Mouse (Mus musculus) neural tube, embryonic 11.5 days (tissue): ENCODE data around the gene Tmem33. TPM values are rescaled to one million over a fixed set of nuclear protein-coding genes. Genes with fewer than 3 reads are reported as not detected.

Source experiments
- ATAC-seq: fragments of 200-750 bp; cut with Nextera tagmentation; 2 replicates; pipeline ENCODE4 v1.8.0; 2017; ENCODE audit warnings: moderate number of reproducible peaks, mild to moderate bottlenecking, moderate TSS enrichment, moderate library complexity; ENCODE audit not compliant: insufficient read depth, low FRiP score, low TSS enrichment
- DNase-seq: peaks from one replicate; pipeline ENCODE4 v3.0.0-alpha.2; 2015; ENCODE audit warnings: low spot score
- H3K27ac ChIP-seq: fragments of 300-500 bp; sonication (generic); 2 replicates; pipeline ENCODE4 v1.5.1; 2014; ENCODE audit warnings: low read depth, mild to moderate bottlenecking, low read length
- H3K27me3 ChIP-seq: fragments of 300-500 bp; sonication (generic); 2 replicates; pipeline ENCODE4 v1.6.1; 2014; ENCODE audit warnings: mild to moderate bottlenecking, low read length, mixed read lengths; ENCODE audit not compliant: control insufficient read depth, insufficient read depth
- H3K36me3 ChIP-seq: fragments of 300-500 bp; sonication (generic); 2 replicates; pipeline ENCODE4 v1.6.1; 2014; ENCODE audit warnings: mild to moderate bottlenecking, low read length, moderate library complexity, mixed read lengths; ENCODE audit not compliant: control insufficient read depth, insufficient read depth
- H3K4me1 ChIP-seq: fragments of 300-500 bp; sonication (generic); 2 replicates; pipeline ENCODE4 v1.6.1; 2014; ENCODE audit warnings: low read length, mixed read lengths; ENCODE audit not compliant: control insufficient read depth, insufficient read depth
- H3K4me2 ChIP-seq: fragments of 300-500 bp; sonication (generic); 2 replicates; pipeline ENCODE4 v1.6.1; 2014; ENCODE audit warnings: low read depth, mild to moderate bottlenecking, moderate library complexity
- H3K4me3 ChIP-seq: fragments of 300-500 bp; sonication (generic); 2 replicates; pipeline ENCODE4 v1.5.1; 2014; ENCODE audit warnings: low read depth, low read length
- H3K9ac ChIP-seq: fragments of 300-500 bp; sonication (generic); 2 replicates; pipeline ENCODE4 v1.6.1; 2014; ENCODE audit warnings: mild to moderate bottlenecking, low read length
- H3K9me3 ChIP-seq: fragments of 300-500 bp; sonication (generic); 2 replicates; pipeline ENCODE4 v1.6.1; 2016; ENCODE audit warnings: low read length; ENCODE audit not compliant: control insufficient read depth
- WGBS: fragments of 180-500 bp; shearing (Covaris S2); extraction: QIAGEN DNeasy Blood & Tissue Kit; methylation state at CpG from one replicate; pipeline ENCODE4 v1.1.7; 2014; 5-methylcytosine and 5-hydroxymethylcytosine counted together
- polyA plus RNA-seq: library from polyadenylated mRNA; unstranded; fragments of >200 nt; fragmentation: Nextera tagmentation; extraction: Ambion mirVana; gene quantifications from 2 replicates; pipeline ENCODE4 v1.2.1, GENCODE M21; 2014

Tmem33 gene
- polyA plus RNA-seq: 101 and 104 TPM in 2 replicates

- ATAC-seq: peak; percentile 82
- Histone ChIP-seq H3K4me1 (peaks cover 2% of the 10 kb centered on the region; the same call in 1 of the 2 replicates), H3K27me3 (no peaks in the 10 kb centered on the region), H3K4me2 (peak within 1 kb of the TSS; percentile 57), H3K4me3 (peak within 1 kb of the TSS; percentile 87), H3K9me3 (no peaks in the 10 kb centered on the region), H3K27ac (peak within 1 kb of the TSS; percentile 92), H3K9ac (peak within 1 kb of the TSS; percentile 85), H3K36me3 (peaks cover 3% of the 10 kb centered on the region; the same call in 1 of the 2 replicates)
- DNase-seq: peak; percentile 92
- WGBS: under 1% methylated on average over 67 of the region's 67 CpGs
Observed at GRCm38 (mm10) chr5:67260531-67261371, at the start of gene Tmem33. Gene Tmem33, plus strand, starts transcription at chr5:67260565.

GRCm38 (mm10) chr5:67213168-67213567, 47.2 kb upstream of the Tmem33 start:
- H3K4me1 ChIP-seq: peaks cover 15% of the 10 kb centered on the region
- H3K27me3 ChIP-seq: peaks cover 80% of the 10 kb centered on the region
- ATAC-seq (peak; percentile 79), DNase-seq (peak; percentile 65)
- H3K4me2 ChIP-seq: no peak overlapping the region
- no peak overlapping the region for H3K9ac ChIP-seq
- H3K9me3 ChIP-seq: no peaks in the 10 kb centered on the region; the same call in 1 of the 2 replicates
- H3K4me3 ChIP-seq: no peak overlapping the region
- WGBS: 3% methylated on average over 5 of the region's 5 CpGs
- no peak overlapping the region for H3K27ac ChIP-seq
- H3K36me3 ChIP-seq: no peaks in the 10 kb centered on the region

GRCm38 (mm10) chr5:67215121-67216030, 45.0 kb upstream of the Tmem33 start:
- peaks cover 88% of the 10 kb centered on the region for H3K27me3 ChIP-seq
- no peaks in the 10 kb centered on the region; the same call in 1 of the 2 replicates for H3K9me3 ChIP-seq
- peaks cover 15% of the 10 kb centered on the region for H3K4me1 ChIP-seq
- DNase-seq (peak; percentile 45), ATAC-seq (no peak)
- no peak overlapping the region for H3K9ac ChIP-seq
- H3K27ac ChIP-seq: no peak overlapping the region
- peak overlapping the region; percentile 39; the same call in 1 of the 2 replicates for H3K4me2 ChIP-seq
- no peaks in the 10 kb centered on the region for H3K36me3 ChIP-seq
- no peak overlapping the region for H3K4me3 ChIP-seq
- under 1% methylated on average over 28 of the region's 28 CpGs for WGBS

- Histone ChIP-seq H3K27me3 (peaks cover 88% of the 10 kb centered on the region), H3K9me3 (no peaks in the 10 kb centered on the region; the same call in 1 of the 2 replicates), H3K4me1 (peaks cover 15% of the 10 kb centered on the region), H3K4me3 (0 out of 2 replicates have a peak overlapping the region, but pooled peaks have one; percentile 9), H3K36me3 (no peaks in the 10 kb centered on the region), H3K9ac (no peak overlapping the region), H3K4me2 (peak overlapping the region; percentile 39), H3K27ac (no peak overlapping the region)
- peak; percentile 20 for DNase-seq
- ATAC-seq: no peak
- WGBS: 0% methylated on average over 49 of the region's 49 CpGs
Observed at GRCm38 (mm10) chr5:67216031-67216778, 44.2 kb upstream of the Tmem33 start.

- Histone ChIP-seq H3K36me3 (no peaks in the 10 kb centered on the region), H3K4me2 (peak overlapping the region; percentile 39), H3K9ac (no peak overlapping the region), H3K27ac (no peak overlapping the region), H3K4me1 (peaks cover 15% of the 10 kb centered on the region), H3K27me3 (peaks cover 89% of the 10 kb centered on the region), H3K9me3 (no peaks in the 10 kb centered on the region; the same call in 1 of the 2 replicates), H3K4me3 (no peak overlapping the region)
- DNase-seq (peak; percentile 31), ATAC-seq (no peak)
- 2% methylated on average over 9 of the region's 9 CpGs for WGBS
Observed at GRCm38 (mm10) chr5:67216779-67217095, 43.6 kb upstream of the Tmem33 start.

- Histone ChIP-seq H3K4me1 (peaks cover 7% of the 10 kb centered on the region; the same call in 1 of the 2 replicates), H3K4me3 (no peak overlapping the region), H3K4me2 (no peak overlapping the region), H3K27ac (no peak overlapping the region), H3K36me3 (no peaks in the 10 kb centered on the region), H3K27me3 (peaks cover 95% of the 10 kb centered on the region), H3K9ac (no peak overlapping the region), H3K9me3 (no peaks in the 10 kb centered on the region)
- 3% methylated on average over 6 of the region's 6 CpGs for WGBS
- ATAC-seq (no peak), DNase-seq (no peak)
Observed at GRCm38 (mm10) chr5:67221901-67222300, 38.5 kb upstream of the Tmem33 start.

- under 1% methylated on average over 44 of the region's 44 CpGs for WGBS
- peaks cover 97% of the 10 kb centered on the region for H3K27me3 ChIP-seq
- peak overlapping the region; percentile 45 for H3K4me2 ChIP-seq
- H3K4me3 ChIP-seq: 0 out of 2 replicates have a peak overlapping the region, but pooled peaks have one; percentile 10
- no peak overlapping the region; the same call in 1 of the 2 replicates for H3K9ac ChIP-seq
- H3K27ac ChIP-seq: no peak overlapping the region
- H3K36me3 ChIP-seq: no peaks in the 10 kb centered on the region
- peaks cover 7% of the 10 kb centered on the region; the same call in 1 of the 2 replicates for H3K4me1 ChIP-seq
- peak; percentile 77 for DNase-seq
- no peaks in the 10 kb centered on the region for H3K9me3 ChIP-seq
- ATAC-seq: peak; percentile 58
Observed at GRCm38 (mm10) chr5:67222440-67223390, 37.6 kb upstream of the Tmem33 start.
